Mouse (Mus musculus) kidney, postnatal 10 days (tissue): ENCODE measurements around the gene 6430571L13Rik.

ENCODE experiments used
- DNase-seq: peaks from one replicate; pipeline ENCODE4 v3.0.0; 2021; ENCODE audit warnings: mixed read lengths

6430571L13Rik gene

GRCm38 (mm10) chr9:107307099-107307872, 33.1 kb upstream of the 6430571L13Rik start:
- DNase-seq: peak; percentile 47

GRCm38 (mm10) chr9:107307886-107308285, 32.5 kb upstream of the 6430571L13Rik start:
- DNase-seq: peak; percentile 94

GRCm38 (mm10) chr9:107308346-107309000, 31.9 kb upstream of the 6430571L13Rik start:
- no peak for DNase-seq

- no peak for DNase-seq
Observed at GRCm38 (mm10) chr9:107309171-107309570, 31.2 kb upstream of the 6430571L13Rik start.

- DNase-seq: no peak
Observed at GRCm38 (mm10) chr9:107309600-107309999, 30.8 kb upstream of the 6430571L13Rik start.

GRCm38 (mm10) chr9:107312811-107313584, 27.4 kb upstream of the 6430571L13Rik start:
- DNase-seq: no peak

- DNase-seq: no peak
Observed at GRCm38 (mm10) chr9:107313926-107314325, 26.5 kb upstream of the 6430571L13Rik start.

GRCm38 (mm10) chr9:107315791-107316190, 24.6 kb upstream of the 6430571L13Rik start:
- DNase-seq: peak; percentile 36

GRCm38 (mm10) chr9:107322461-107323050, 17.8 kb upstream of the 6430571L13Rik start:
- DNase-seq: no peak

GRCm38 (mm10) chr9:107323558-107323957, 16.8 kb upstream of the 6430571L13Rik start:
- peak; percentile 50 for DNase-seq

- DNase-seq: no peak
Observed at GRCm38 (mm10) chr9:107324799-107325561, 15.4 kb upstream of the 6430571L13Rik start.

- DNase-seq: no peak
Observed at GRCm38 (mm10) chr9:107325904-107326303, 14.5 kb upstream of the 6430571L13Rik start.

- DNase-seq: no peak
Observed at GRCm38 (mm10) chr9:107327879-107328620, 12.4 kb upstream of the 6430571L13Rik start.

GRCm38 (mm10) chr9:107330791-107331190, 9.6 kb upstream of the 6430571L13Rik start:
- DNase-seq: no peak

GRCm38 (mm10) chr9:107333686-107334085, 6.7 kb upstream of the 6430571L13Rik start:
- no peak for DNase-seq

- DNase-seq: no peak
Observed at GRCm38 (mm10) chr9:107334356-107334755, 6.0 kb upstream of the 6430571L13Rik start.

GRCm38 (mm10) chr9:107335046-107335445, 5.4 kb upstream of the 6430571L13Rik start:
- DNase-seq: no peak

GRCm38 (mm10) chr9:107335909-107336308, 4.5 kb upstream of the 6430571L13Rik start:
- DNase-seq: peak; percentile 79

GRCm38 (mm10) chr9:107336386-107336785, 4.0 kb upstream of the 6430571L13Rik start:
- DNase-seq: no peak

- peak; percentile 86 for DNase-seq
Observed at GRCm38 (mm10) chr9:107338172-107338883, 2.1 kb upstream of the 6430571L13Rik start, which contains the start of gene Hemk1. Gene Hemk1 (minus strand): TSS chr9:107338350.
